ENCODE assay signal across 8 mouse cellular contexts in genomic region chr7:79536157-79536641, GRCm38 (mm10).
DNase-seq lines count a peak whose midpoint lies in the region; ATAC-seq and TF ChIP-seq lines count a peak whose summit lies in the region.

No protein-coding gene starts in this region.

- no peak for ATAC-seq in heart, postnatal 0 days (ENCODE audit: insufficient read depth, low read depth)
- ATAC-seq in forebrain, embryonic 12.5 days (ENCODE audit: low FRiP score) = peak; percentile 79
- peak; percentile 80 for ATAC-seq in neural tube, embryonic 14.5 days (ENCODE audit: low read depth)
- ATAC-seq in erythroblast, adult 5-6 weeks (replicated peaks; ENCODE audit: low FRiP score, poor library complexity, severe bottlenecking) = no peak

- H3K9ac ChIP-seq in heart, postnatal 0 days (replicated peaks; ENCODE audit: low read depth, low read length) = no peak overlapping the region
- peak overlapping the region; percentile 87 for H3K9ac ChIP-seq in forebrain, embryonic 12.5 days
- peak overlapping the region; percentile 93 for H3K9ac ChIP-seq in neural tube, embryonic 14.5 days (replicated peaks; ENCODE audit: low read depth, low read length)

- peaks cover 7% of the 10 kb centered on the region; the same call in 1 of the 2 replicates for H3K4me1 ChIP-seq in heart, postnatal 0 days (ENCODE audit: control insufficient read depth, insufficient read depth)
- peaks cover 83% of the 10 kb centered on the region for H3K4me1 ChIP-seq in forebrain, embryonic 12.5 days
- peaks cover 24% of the 10 kb centered on the region; the same call in 1 of the 2 replicates for H3K4me1 ChIP-seq in neural tube, embryonic 14.5 days (ENCODE audit: control insufficient read depth, insufficient read depth, low read length)

- H3K27me3 ChIP-seq in heart, postnatal 0 days (ENCODE audit: control insufficient read depth, insufficient read depth, low read length) = peaks cover 95% of the 10 kb centered on the region
- peaks cover 48% of the 10 kb centered on the region for H3K27me3 ChIP-seq in forebrain, embryonic 12.5 days
- H3K27me3 ChIP-seq in neural tube, embryonic 14.5 days (ENCODE audit: control insufficient read depth, insufficient read depth, low read length) = peaks cover 2% of the 10 kb centered on the region; the same call in 1 of the 2 replicates

- no peaks in the 10 kb centered on the region for H3K9me3 ChIP-seq in heart, postnatal 0 days (replicated peaks; ENCODE audit: control insufficient read depth, low read length)
- no peaks in the 10 kb centered on the region for H3K9me3 ChIP-seq in forebrain, embryonic 12.5 days
- H3K9me3 ChIP-seq in neural tube, embryonic 14.5 days (ENCODE audit: control insufficient read depth, low read length) = no peaks in the 10 kb centered on the region

- under 1% methylated on average over 27 of the region's 27 CpGs for WGBS in heart, postnatal 0 days
- WGBS in forebrain, embryonic 12.5 days = 0% methylated on average over 27 of the region's 27 CpGs
- WGBS in neural tube, embryonic 14.5 days = 1% methylated on average over 27 of the region's 27 CpGs

- TF ChIP-seq CTCF in heart, postnatal 0 days (IDR thresholded peaks at IDR 0.05; ENCODE audit: low read depth) = no peak

- no peak for TF ChIP-seq EP300 in heart, postnatal 0 days (IDR thresholded peaks at IDR 0.05; ENCODE audit: low read depth)

- peak overlapping the region; percentile 39 for H3K4me3 ChIP-seq in heart, postnatal 0 days (ENCODE audit: low read depth, low read length)
- peak overlapping the region; percentile 52 for H3K4me3 ChIP-seq in forebrain, embryonic 12.5 days (replicated peaks)
- H3K4me3 ChIP-seq in neural tube, embryonic 14.5 days (ENCODE audit: low read depth, low read length) = peak overlapping the region; percentile 59

- no peak overlapping the region for H3K27ac ChIP-seq in heart, postnatal 0 days (ENCODE audit: low read depth)
- peak overlapping the region; percentile 100 for H3K27ac ChIP-seq in forebrain, embryonic 12.5 days
- H3K27ac ChIP-seq in neural tube, embryonic 14.5 days (ENCODE audit: low read depth, low read length) = peak overlapping the region; percentile 97

- intact Hi-C loops in left cerebral cortex, postnatal 4 days (cut with DNase I) = no loop called here

- no peak for DNase-seq in heart, postnatal 0 days (ENCODE audit: low spot score)
- DNase-seq in heart, adult 9 months (ENCODE audit: low spot score in 2 of 2) = no peak
- DNase-seq in ZHBTc4 (ENCODE audit: low read depth, low spot score) = peak; percentile 67
- peak; percentile 87 for DNase-seq in left cerebral cortex, postnatal 4 days
- DNase-seq in c-Kit-positive CD71-positive TER-119-positive erythroid progenitor cells, embryonic 14.5 days (ENCODE audit: low spot score) = no peak

- no peaks in the 10 kb centered on the region for H3K36me3 ChIP-seq in heart, postnatal 0 days (replicated peaks; ENCODE audit: control insufficient read depth, insufficient read depth, low read length)
- peaks cover 21% of the 10 kb centered on the region for H3K36me3 ChIP-seq in forebrain, embryonic 12.5 days (replicated peaks)
- 0 out of 2 replicates have a peak, but pooled peaks cover 2% of the 10 kb centered on the region for H3K36me3 ChIP-seq in neural tube, embryonic 14.5 days (ENCODE audit: control insufficient read depth, insufficient read depth, low read length)

- H3K4me2 ChIP-seq in heart, postnatal 0 days (ENCODE audit: low read depth, low read length) = peak overlapping the region; percentile 56
- H3K4me2 ChIP-seq in forebrain, embryonic 12.5 days = peak overlapping the region; percentile 74
- H3K4me2 ChIP-seq in neural tube, embryonic 14.5 days (ENCODE audit: low read depth, low read length) = peak overlapping the region; percentile 84

Comparison
In these comparisons a context has a peak if more than half of its experiments do, and no peak if none do; other contexts are left out.
1. ATAC-seq: peak in forebrain, embryonic 12.5 days (single experiment) and neural tube, embryonic 14.5 days (single experiment); none in heart, postnatal 0 days (single experiment) and erythroblast, adult 5-6 weeks (single experiment).
2. DNase-seq: peak in ZHBTc4 (single experiment) and left cerebral cortex, postnatal 4 days (single experiment); none in heart, postnatal 0 days (single experiment), heart, adult 9 months (0 of 2) and c-Kit-positive CD71-positive TER-119-positive erythroid progenitor cells, embryonic 14.5 days (single experiment).
3. Peak in every context shown above with its lines, with median percentiles within 50 percentile points of each other: H3K4me2 ChIP-seq and H3K4me3 ChIP-seq.